Mouse (Mus musculus): ENCODE measurements around the gene Mpeg1. TPM values are rescaled to one million over a fixed set of nuclear protein-coding genes. Genes with fewer than 3 reads are reported as not detected.

Gene Mpeg1
- polyA plus RNA-seq, 1 experiment, result 7.0 TPM

DNA sequence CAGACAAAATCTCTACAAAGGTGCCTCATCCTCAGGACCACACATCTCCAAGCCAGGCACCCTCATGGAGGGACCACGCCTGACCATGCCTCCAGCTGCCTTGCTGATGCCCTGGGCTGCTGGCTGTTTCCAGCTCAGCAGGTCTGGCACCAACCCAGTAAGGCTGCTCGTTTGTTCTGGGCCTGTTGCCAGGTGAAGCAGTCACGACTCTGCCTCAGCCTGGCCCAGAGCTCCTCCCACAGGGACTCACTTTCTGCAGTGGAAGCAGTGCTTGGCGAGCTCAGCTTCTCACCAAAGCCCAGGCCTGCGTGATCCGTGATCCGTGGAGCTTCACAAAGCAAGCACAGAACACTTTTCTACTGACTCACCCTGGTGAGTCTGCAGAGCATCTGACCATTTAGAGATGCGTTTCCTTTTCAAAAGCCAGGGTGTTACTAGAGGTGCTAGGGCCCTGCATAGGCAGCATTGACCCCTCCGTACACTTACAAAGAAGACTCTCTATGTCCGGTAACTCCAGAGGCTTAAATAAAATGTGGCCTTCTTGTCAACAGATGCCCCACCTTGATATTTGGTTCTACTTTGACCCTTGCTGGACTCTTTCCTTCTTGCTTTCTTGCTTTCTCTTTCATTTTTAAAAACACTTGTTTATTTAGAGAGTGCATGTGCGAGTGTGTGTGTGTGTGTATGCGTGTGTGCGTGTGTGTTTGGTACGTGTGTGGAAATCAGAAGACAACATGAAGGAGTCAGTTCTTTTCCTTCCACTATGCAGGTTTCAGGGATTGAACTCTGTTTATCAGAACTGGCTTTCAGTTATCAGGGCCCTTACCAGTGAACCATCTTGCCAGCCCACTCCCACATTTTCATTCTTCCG, 15.0 kb downstream of the Mpeg1 start:
- TF ChIP-seq CTCF (IDR thresholded peaks at IDR 0.05; ENCODE audit: borderline replicate concordance, insufficient read depth, low read length) (no peak), POLR2A (IDR thresholded peaks at IDR 0.05; ENCODE audit: low read depth, low read length) (0 out of 2 replicates have a peak, but pooled peaks have one; percentile 16)
- Histone ChIP-seq H3K4me3 (ENCODE audit: insufficient read depth, low read length) (no peak overlapping the region), H3K27ac (ENCODE audit: insufficient read depth, low read length) (peak overlapping the region; percentile 86), H3K4me1 (ENCODE audit: control insufficient read depth, insufficient read depth, low read length) (peaks cover 26% of the 10 kb centered on the region)

DNA sequence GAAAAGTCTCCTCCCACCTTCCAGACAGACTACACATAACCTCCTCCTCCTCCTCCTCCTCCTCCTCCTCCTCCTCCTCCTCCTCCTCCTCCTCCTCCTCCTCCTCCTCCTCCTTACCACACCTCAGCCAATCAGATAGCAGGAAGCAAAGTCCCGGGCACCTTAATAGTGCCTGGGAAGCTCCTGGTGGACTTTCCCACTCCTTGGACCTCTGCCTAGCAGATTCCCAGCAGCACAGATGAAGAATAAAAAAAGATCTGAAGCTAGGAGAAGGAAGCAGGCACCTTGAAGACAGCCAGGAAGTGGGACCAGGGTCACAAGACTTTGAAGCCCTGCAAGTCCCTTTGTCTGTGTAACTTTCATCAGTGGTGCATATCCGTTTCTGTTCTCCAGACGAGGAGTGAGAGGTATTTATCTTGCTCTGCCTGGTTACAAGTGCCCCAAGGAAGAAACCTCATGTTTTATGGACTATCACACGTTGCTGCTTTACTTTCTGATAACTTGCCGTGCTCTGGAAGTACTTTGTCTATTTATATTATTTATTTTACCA, 16.2 kb downstream of the Mpeg1 start:
- no peak for TF ChIP-seq POLR2A (IDR thresholded peaks at IDR 0.05; ENCODE audit: low read depth, low read length)
- TF ChIP-seq CTCF (IDR thresholded peaks at IDR 0.05; ENCODE audit: borderline replicate concordance, insufficient read depth, low read length), result no peak
- Histone ChIP-seq H3K4me1 (ENCODE audit: control insufficient read depth, insufficient read depth, low read length) (peaks cover 26% of the 10 kb centered on the region), H3K4me3 (ENCODE audit: insufficient read depth, low read length) (no peak overlapping the region), H3K27ac (ENCODE audit: insufficient read depth, low read length) (no peak overlapping the region)

- H3K4me3 ChIP-seq (ENCODE audit: insufficient read depth, low read length), result no peak overlapping the region
- TF ChIP-seq POLR2A (IDR thresholded peaks at IDR 0.05; ENCODE audit: low read depth, low read length) (no peak), CTCF (IDR thresholded peaks at IDR 0.05; ENCODE audit: borderline replicate concordance, insufficient read depth, low read length) (no peak)
- H3K4me1 ChIP-seq (ENCODE audit: control insufficient read depth, insufficient read depth, low read length), result peaks cover 21% of the 10 kb centered on the region
- no peak overlapping the region for H3K27ac ChIP-seq (ENCODE audit: insufficient read depth, low read length)
These were observed 17.8 kb downstream of the Mpeg1 start for GRCm38 (mm10) chr19:12478369-12478768.

- peaks cover 8% of the 10 kb centered on the region; the same call in 1 of the 2 replicates for H3K4me1 ChIP-seq (ENCODE audit: control insufficient read depth, insufficient read depth, low read length)
- H3K27ac ChIP-seq (ENCODE audit: insufficient read depth, low read length), result no peak overlapping the region
- no peak for TF ChIP-seq CTCF (IDR thresholded peaks at IDR 0.05; ENCODE audit: borderline replicate concordance, insufficient read depth, low read length)
- TF ChIP-seq POLR2A (IDR thresholded peaks at IDR 0.05; ENCODE audit: low read depth, low read length), result no peak
- no peak overlapping the region for H3K4me3 ChIP-seq (ENCODE audit: insufficient read depth, low read length)
These were observed 23.2 kb downstream of the Mpeg1 start for GRCm38 (mm10) chr19:12483782-12484181.

DNA sequence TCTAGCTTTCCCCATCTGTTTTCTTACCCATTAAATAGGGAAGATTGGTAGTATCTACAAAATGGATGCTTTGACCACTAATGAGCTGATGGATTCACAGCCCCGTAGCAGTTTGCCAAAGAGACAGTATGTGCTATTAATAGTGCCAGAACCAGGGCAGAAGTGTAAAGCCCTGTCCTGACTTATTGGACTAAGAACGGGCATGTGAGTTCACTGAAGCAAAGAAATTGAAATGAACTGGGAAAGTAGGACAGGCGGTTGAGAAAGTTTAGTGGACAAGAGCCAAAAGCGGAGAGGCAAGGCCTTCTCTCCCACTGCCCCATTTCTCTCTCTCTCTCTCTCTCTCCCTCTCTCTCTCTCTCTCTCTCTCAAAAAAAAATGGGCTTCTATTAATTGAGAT, 23.6 kb downstream of the Mpeg1 start:
- TF ChIP-seq POLR2A (IDR thresholded peaks at IDR 0.05; ENCODE audit: low read depth, low read length), result no peak
- TF ChIP-seq CTCF (IDR thresholded peaks at IDR 0.05; ENCODE audit: borderline replicate concordance, insufficient read depth, low read length), result no peak
- H3K4me3 ChIP-seq (ENCODE audit: insufficient read depth, low read length), result no peak overlapping the region
- peaks cover 8% of the 10 kb centered on the region; the same call in 1 of the 2 replicates for H3K4me1 ChIP-seq (ENCODE audit: control insufficient read depth, insufficient read depth, low read length)
- H3K27ac ChIP-seq (ENCODE audit: insufficient read depth, low read length), result no peak overlapping the region

DNA sequence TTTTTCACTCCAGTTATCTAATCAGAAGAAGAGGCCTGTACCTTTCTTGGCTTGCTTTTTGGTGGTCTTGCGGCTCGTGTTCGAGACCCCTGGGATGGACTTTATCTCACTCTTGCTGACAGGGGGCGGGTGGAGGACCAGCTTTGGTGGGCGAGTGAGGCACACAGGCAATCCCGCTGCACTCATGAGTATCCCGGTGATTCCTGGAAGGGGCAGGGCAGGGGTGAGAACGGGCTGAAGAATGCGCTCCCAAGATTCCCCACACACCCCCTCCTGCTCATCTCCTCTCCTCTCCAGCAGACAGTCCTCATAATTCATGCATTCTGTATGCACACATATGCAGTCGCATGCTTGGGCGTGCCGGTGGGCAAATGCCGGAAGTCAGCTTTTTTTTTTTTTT, 24.6 kb downstream of the Mpeg1 start:
- Histone ChIP-seq H3K4me1 (ENCODE audit: control insufficient read depth, insufficient read depth, low read length) (peaks cover 8% of the 10 kb centered on the region; the same call in 1 of the 2 replicates), H3K27ac (ENCODE audit: insufficient read depth, low read length) (no peak overlapping the region), H3K4me3 (ENCODE audit: insufficient read depth, low read length) (no peak overlapping the region)
- TF ChIP-seq POLR2A (IDR thresholded peaks at IDR 0.05; ENCODE audit: low read depth, low read length), result no peak
- no peak for TF ChIP-seq CTCF (IDR thresholded peaks at IDR 0.05; ENCODE audit: borderline replicate concordance, insufficient read depth, low read length)

GRCm38 (mm10) chr19:12485631-12486030, 25.1 kb downstream of the Mpeg1 start:
- H3K27ac ChIP-seq (ENCODE audit: insufficient read depth, low read length), result no peak overlapping the region
- peaks cover 8% of the 10 kb centered on the region; the same call in 1 of the 2 replicates for H3K4me1 ChIP-seq (ENCODE audit: control insufficient read depth, insufficient read depth, low read length)
- no peak overlapping the region for H3K4me3 ChIP-seq (ENCODE audit: insufficient read depth, low read length)
- TF ChIP-seq POLR2A (IDR thresholded peaks at IDR 0.05; ENCODE audit: low read depth, low read length) (no peak), CTCF (IDR thresholded peaks at IDR 0.05; ENCODE audit: borderline replicate concordance, insufficient read depth, low read length) (no peak)

GRCm38 (mm10) chr19:12486875-12487274, 26.3 kb downstream of the Mpeg1 start:
- TF ChIP-seq POLR2A (IDR thresholded peaks at IDR 0.05; ENCODE audit: low read depth, low read length) (no peak), CTCF (IDR thresholded peaks at IDR 0.05; ENCODE audit: borderline replicate concordance, insufficient read depth, low read length) (no peak)
- Histone ChIP-seq H3K4me1 (ENCODE audit: control insufficient read depth, insufficient read depth, low read length) (peaks cover 8% of the 10 kb centered on the region; the same call in 1 of the 2 replicates), H3K27ac (ENCODE audit: insufficient read depth, low read length) (no peak overlapping the region), H3K4me3 (ENCODE audit: insufficient read depth, low read length) (no peak overlapping the region)

- Histone ChIP-seq H3K4me1 (ENCODE audit: control insufficient read depth, insufficient read depth, low read length) (peaks cover 8% of the 10 kb centered on the region; the same call in 1 of the 2 replicates), H3K4me3 (ENCODE audit: insufficient read depth, low read length) (no peak overlapping the region), H3K27ac (ENCODE audit: insufficient read depth, low read length) (no peak overlapping the region)
- TF ChIP-seq CTCF (IDR thresholded peaks at IDR 0.05; ENCODE audit: borderline replicate concordance, insufficient read depth, low read length), result no peak
- TF ChIP-seq POLR2A (IDR thresholded peaks at IDR 0.05; ENCODE audit: low read depth, low read length), result no peak
These were observed 27.1 kb downstream of the Mpeg1 start for GRCm38 (mm10) chr19:12487511-12488204.
